Mouse (Mus musculus) MEL (cell line): ENCODE data around the gene Dlx4.

Experiments used
- ETS1 ChIP-seq: IDR thresholded peaks from 2 replicates; pipeline ENCODE4 v1.6.1; 2012; ENCODE audit warnings: low read depth, mild to moderate bottlenecking, inconsistent platforms, low read length, improper control_type of control experiment, moderate library complexity
- GABPA ChIP-seq: IDR thresholded peaks from 2 replicates; pipeline ENCODE4 v1.6.1; 2012; ENCODE audit warnings: low read depth, mild to moderate bottlenecking, inconsistent platforms, low read length, improper control_type of control experiment, moderate library complexity
- POLR2A ChIP-seq, 2 experiments: IDR thresholded peaks; 2 replicates each; pipeline ENCODE4 v1.6.1; 2011 to 2012; ENCODE audit warnings: low read length in 2 of 2, mild to moderate bottlenecking in 2 of 2, control low read depth in 1 of 2, improper control_type of control experiment in 1 of 2, low read depth in 1 of 2, moderate library complexity in 1 of 2; ENCODE audit not compliant: control insufficient read depth in 1 of 2, insufficient read depth in 1 of 2, poor library complexity in 1 of 2
- UBTF ChIP-seq: IDR thresholded peaks from 2 replicates; pipeline ENCODE4 v1.6.1; 2012; ENCODE audit warnings: low read depth, mild to moderate bottlenecking, inconsistent platforms, low read length, improper control_type of control experiment, moderate library complexity, borderline replicate concordance; ENCODE audit not compliant: insufficient read depth
- USF1 ChIP-seq: IDR thresholded peaks from 2 replicates; pipeline ENCODE4 v1.6.1; 2014; ENCODE audit warnings: low read depth, mild to moderate bottlenecking, inconsistent platforms, low read length, improper control_type of control experiment, moderate library complexity
- USF2 ChIP-seq, 2 experiments: IDR thresholded peaks; 2 replicates each; pipeline ENCODE4 v1.6.1; 2011 to 2012; ENCODE audit warnings: improper control_type of control experiment in 2 of 2, low read length in 2 of 2, borderline replicate concordance in 1 of 2, inconsistent platforms in 1 of 2, low read depth in 1 of 2, mild to moderate bottlenecking in 1 of 2; ENCODE audit not compliant: insufficient read depth in 1 of 2
- ZNF384 ChIP-seq: IDR thresholded peaks from 2 replicates; pipeline ENCODE4 v1.6.1; 2012; ENCODE audit warnings: low read depth, mild to moderate bottlenecking, inconsistent platforms, low read length, improper control_type of control experiment

DNA sequence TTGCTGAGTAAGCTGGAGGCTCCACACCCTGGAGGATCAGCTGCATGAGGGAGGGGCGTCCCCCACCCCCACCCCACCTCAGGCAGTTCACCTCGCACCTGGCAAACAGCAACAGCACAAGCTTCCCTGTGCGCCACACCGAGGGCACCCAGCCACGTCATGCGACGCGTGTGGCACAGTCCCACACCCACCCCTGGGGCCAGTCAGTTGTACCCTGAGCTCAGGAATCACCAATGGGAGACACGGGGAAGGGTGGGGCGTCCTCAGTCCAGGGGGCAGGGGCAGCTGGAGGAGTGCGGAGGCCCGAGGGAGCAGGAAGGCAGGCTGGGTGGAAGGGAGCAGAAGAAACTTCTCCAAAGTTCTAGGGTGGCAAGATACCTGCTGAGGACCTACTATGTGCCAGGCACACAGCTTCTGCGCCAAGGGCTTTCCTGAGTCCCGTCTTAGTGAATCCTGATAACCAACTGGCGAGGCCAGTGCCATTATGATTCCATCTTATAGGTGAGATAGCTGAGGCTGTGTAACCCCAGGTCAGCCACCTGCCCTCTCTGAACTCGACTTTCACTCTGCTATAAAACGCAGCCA, 15.3 kb downstream of the Dlx4 start:
- TF ChIP-seq USF2 (IDR thresholded peaks at IDR 0.05; ENCODE audit: borderline replicate concordance in 1 of 2, insufficient read depth in 1 of 2, low read depth in 1 of 2, low read length in 2 of 2) (no peak), GABPA (no peak), POLR2A (IDR thresholded peaks at IDR 0.05; ENCODE audit: control insufficient read depth in 1 of 2, insufficient read depth in 1 of 2, low read depth in 1 of 2, low read length in 2 of 2, poor library complexity in 1 of 2) (no peak), ETS1 (no peak), ZNF384 (no peak), USF1 (no peak), UBTF (no peak)
